Mouse (Mus musculus) bone marrow, adult 2 months (tissue): ENCODE results near the gene Ppp1r9b.

ENCODE experiments used
- CTCF ChIP-seq: fragments of 200-500 bp; IDR thresholded peaks from 2 replicates; pipeline ENCODE4 v1.5.1; 2011; ENCODE audit warnings: low read length, control low read depth; ENCODE audit not compliant: control insufficient read depth, insufficient read depth
- POLR2A ChIP-seq: fragments of 200-500 bp; IDR thresholded peaks from 2 replicates; pipeline ENCODE4 v1.6.1; 2011; ENCODE audit warnings: low read depth, mild to moderate bottlenecking, control low read depth, low read length, borderline replicate concordance; ENCODE audit not compliant: control insufficient read depth

DNA sequence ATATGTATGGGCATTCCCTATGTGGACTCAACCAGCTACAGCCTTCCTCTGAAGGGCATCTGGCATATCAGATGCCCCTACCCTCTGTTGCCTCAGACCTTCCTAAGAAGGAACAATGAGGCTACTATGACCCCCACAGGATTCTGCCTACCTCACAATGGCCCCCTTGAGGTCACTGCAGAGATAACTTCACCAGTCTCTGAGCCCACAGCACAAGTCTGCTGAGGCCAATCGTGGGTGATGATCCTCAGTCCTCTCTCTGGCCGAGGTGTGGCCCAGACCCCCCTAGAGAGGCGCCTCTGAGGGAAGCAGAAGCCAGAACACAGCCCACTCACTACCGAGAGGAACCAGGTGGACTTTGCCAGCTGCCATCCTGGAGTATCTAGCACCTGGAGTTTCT, 23.4 kb upstream of the Ppp1r9b start, which contains the start of gene Hils1:
- TF ChIP-seq CTCF (no peak), POLR2A (no peak)
